Mouse (Mus musculus) neural tube, embryonic 11.5 days (tissue): ENCODE measurements at regions not wholly inside any gene's neighbourhood (a gene's known extent, or its start where the extent isn't known, plus 50 kb on each side); places are given as distances from the start of the nearest gene placed in this dataset.

Experiments used
- ATAC-seq: fragments of 200-750 bp; cut with Nextera tagmentation; 2 replicates; pipeline ENCODE4 v1.8.0; 2017; ENCODE audit warnings: moderate number of reproducible peaks, mild to moderate bottlenecking, moderate TSS enrichment, moderate library complexity; ENCODE audit not compliant: insufficient read depth, low FRiP score, low TSS enrichment
- DNase-seq: peaks from one replicate; pipeline ENCODE4 v3.0.0-alpha.2; 2015; ENCODE audit warnings: low spot score
- H3K27ac ChIP-seq: fragments of 300-500 bp; sonication (generic); 2 replicates; pipeline ENCODE4 v1.5.1; 2014; ENCODE audit warnings: low read depth, mild to moderate bottlenecking, low read length
- H3K27me3 ChIP-seq: fragments of 300-500 bp; sonication (generic); 2 replicates; pipeline ENCODE4 v1.6.1; 2014; ENCODE audit warnings: mild to moderate bottlenecking, low read length, mixed read lengths; ENCODE audit not compliant: control insufficient read depth, insufficient read depth
- H3K36me3 ChIP-seq: fragments of 300-500 bp; sonication (generic); 2 replicates; pipeline ENCODE4 v1.6.1; 2014; ENCODE audit warnings: mild to moderate bottlenecking, low read length, moderate library complexity, mixed read lengths; ENCODE audit not compliant: control insufficient read depth, insufficient read depth
- H3K4me1 ChIP-seq: fragments of 300-500 bp; sonication (generic); 2 replicates; pipeline ENCODE4 v1.6.1; 2014; ENCODE audit warnings: low read length, mixed read lengths; ENCODE audit not compliant: control insufficient read depth, insufficient read depth
- H3K4me2 ChIP-seq: fragments of 300-500 bp; sonication (generic); 2 replicates; pipeline ENCODE4 v1.6.1; 2014; ENCODE audit warnings: low read depth, mild to moderate bottlenecking, moderate library complexity
- H3K4me3 ChIP-seq: fragments of 300-500 bp; sonication (generic); 2 replicates; pipeline ENCODE4 v1.5.1; 2014; ENCODE audit warnings: low read depth, low read length
- H3K9ac ChIP-seq: fragments of 300-500 bp; sonication (generic); 2 replicates; pipeline ENCODE4 v1.6.1; 2014; ENCODE audit warnings: mild to moderate bottlenecking, low read length
- H3K9me3 ChIP-seq: fragments of 300-500 bp; sonication (generic); 2 replicates; pipeline ENCODE4 v1.6.1; 2016; ENCODE audit warnings: low read length; ENCODE audit not compliant: control insufficient read depth
- WGBS: fragments of 180-500 bp; shearing (Covaris S2); extraction: QIAGEN DNeasy Blood & Tissue Kit; methylation state at CpG from one replicate; pipeline ENCODE4 v1.1.7; 2014; 5-methylcytosine and 5-hydroxymethylcytosine counted together

- Histone ChIP-seq H3K4me3 (no peak overlapping the region), H3K27ac (no peak overlapping the region), H3K4me2 (no peak overlapping the region), H3K27me3 (no peaks in the 10 kb centered on the region), H3K9me3 (no peaks in the 10 kb centered on the region), H3K9ac (no peak overlapping the region), H3K4me1 (no peaks in the 10 kb centered on the region), H3K36me3 (no peaks in the 10 kb centered on the region)
- 94% methylated on average over 2 of the region's 2 CpGs for WGBS
- DNase-seq, result no peak
- no peak for ATAC-seq
Measured at GRCm38 (mm10) chr15:59888996-59889395, 127.4 kb downstream of the 4933412E24Rik start.

GRCm38 (mm10) chr15:59888131-59888459 is 128.3 kb downstream of the 4933412E24Rik start:
- no peak for ATAC-seq
- no peaks in the 10 kb centered on the region for H3K4me1 ChIP-seq
- H3K4me2 ChIP-seq, result no peak overlapping the region
- H3K27ac ChIP-seq, result no peak overlapping the region
- H3K9ac ChIP-seq, result no peak overlapping the region
- 17% methylated on average over 2 of the region's 2 CpGs for WGBS
- H3K27me3 ChIP-seq, result no peaks in the 10 kb centered on the region
- DNase-seq, result no peak
- no peak overlapping the region for H3K4me3 ChIP-seq
- no peaks in the 10 kb centered on the region for H3K36me3 ChIP-seq
- no peaks in the 10 kb centered on the region for H3K9me3 ChIP-seq

- H3K9ac ChIP-seq, result no peak overlapping the region
- no peaks in the 10 kb centered on the region for H3K9me3 ChIP-seq
- DNase-seq (no peak), ATAC-seq (no peak)
- no peak overlapping the region for H3K4me2 ChIP-seq
- H3K36me3 ChIP-seq, result no peaks in the 10 kb centered on the region
- H3K4me3 ChIP-seq, result no peak overlapping the region
- 36% methylated on average over 5 of the region's 5 CpGs for WGBS
- H3K27me3 ChIP-seq, result no peaks in the 10 kb centered on the region
- no peak overlapping the region for H3K27ac ChIP-seq
- H3K4me1 ChIP-seq, result no peaks in the 10 kb centered on the region
Measured at GRCm38 (mm10) chr15:59887381-59888130, 128.9 kb downstream of the 4933412E24Rik start.

- ATAC-seq (no peak), DNase-seq (no peak)
- no peaks in the 10 kb centered on the region for H3K4me1 ChIP-seq
- H3K36me3 ChIP-seq, result no peaks in the 10 kb centered on the region
- no peak overlapping the region for H3K27ac ChIP-seq
- 84% methylated on average over 2 of the region's 2 CpGs for WGBS
- H3K9me3 ChIP-seq, result no peaks in the 10 kb centered on the region
- no peak overlapping the region for H3K4me2 ChIP-seq
- H3K9ac ChIP-seq, result no peak overlapping the region
- H3K27me3 ChIP-seq, result no peaks in the 10 kb centered on the region
- no peak overlapping the region for H3K4me3 ChIP-seq
Measured at GRCm38 (mm10) chr15:59886036-59886435, 130.4 kb downstream of the 4933412E24Rik start.

GRCm38 (mm10) chr15:59882444-59882843 is 134.0 kb downstream of the 4933412E24Rik start:
- Histone ChIP-seq H3K27me3 (no peaks in the 10 kb centered on the region), H3K36me3 (no peaks in the 10 kb centered on the region), H3K4me3 (no peak overlapping the region), H3K9ac (no peak overlapping the region), H3K9me3 (no peaks in the 10 kb centered on the region), H3K4me1 (no peaks in the 10 kb centered on the region), H3K27ac (no peak overlapping the region), H3K4me2 (no peak overlapping the region)
- ATAC-seq (no peak), DNase-seq (no peak)
- 83% methylated on average over 5 of the region's 5 CpGs for WGBS

GRCm38 (mm10) chr15:59880426-59880825 is 136.0 kb downstream of the 4933412E24Rik start:
- no peaks in the 10 kb centered on the region for H3K9me3 ChIP-seq
- 90% methylated on average over 5 of the region's 5 CpGs for WGBS
- no peak for DNase-seq
- H3K36me3 ChIP-seq, result no peaks in the 10 kb centered on the region
- H3K27ac ChIP-seq, result no peak overlapping the region
- no peak overlapping the region for H3K4me3 ChIP-seq
- H3K9ac ChIP-seq, result no peak overlapping the region
- no peaks in the 10 kb centered on the region for H3K4me1 ChIP-seq
- H3K27me3 ChIP-seq, result no peaks in the 10 kb centered on the region
- no peak for ATAC-seq
- H3K4me2 ChIP-seq, result no peak overlapping the region

- Histone ChIP-seq H3K4me2 (no peak overlapping the region), H3K4me1 (no peaks in the 10 kb centered on the region), H3K27me3 (no peaks in the 10 kb centered on the region), H3K36me3 (no peaks in the 10 kb centered on the region), H3K4me3 (no peak overlapping the region), H3K27ac (no peak overlapping the region), H3K9me3 (no peaks in the 10 kb centered on the region), H3K9ac (no peak overlapping the region)
- WGBS, result 86% methylated on average over 4 of the region's 4 CpGs
- DNase-seq (no peak), ATAC-seq (no peak)
Measured at GRCm38 (mm10) chr15:59879311-59879710, 137.1 kb downstream of the 4933412E24Rik start.

- WGBS, result 80% methylated on average over 7 of the region's 7 CpGs
- DNase-seq (no peak), ATAC-seq (no peak)
Measured at GRCm38 (mm10) chr15:59876279-59876742, 140.1 kb downstream of the 4933412E24Rik start.

GRCm38 (mm10) chr15:59866701-59867100 is 149.7 kb downstream of the 4933412E24Rik start:
- Histone ChIP-seq H3K9me3 (no peaks in the 10 kb centered on the region), H3K9ac (no peak overlapping the region), H3K36me3 (no peaks in the 10 kb centered on the region), H3K27me3 (no peaks in the 10 kb centered on the region), H3K4me2 (no peak overlapping the region), H3K4me1 (no peaks in the 10 kb centered on the region), H3K27ac (no peak overlapping the region), H3K4me3 (no peak overlapping the region)
- DNase-seq (no peak), ATAC-seq (no peak)
- WGBS, result 95% methylated on average over 8 of the region's 8 CpGs

More at GRCm38 (mm10) chr15:59876279-59876742, 140.1 kb downstream of the 4933412E24Rik start:
- Histone ChIP-seq H3K4me3 (no peak overlapping the region), H3K4me2 (no peak overlapping the region), H3K27me3 (no peaks in the 10 kb centered on the region), H3K36me3 (no peaks in the 10 kb centered on the region), H3K4me1 (no peaks in the 10 kb centered on the region), H3K27ac (no peak overlapping the region), H3K9ac (no peak overlapping the region), H3K9me3 (no peaks in the 10 kb centered on the region)
